Mouse (Mus musculus): Measurements from ENCODE around the gene C2cd5. TPM values are rescaled to one million over a fixed set of nuclear protein-coding genes. Genes with fewer than 3 reads are reported as not detected.
A peak's percentile ranks its signal among the peaks of the same experiment; 100 is the strongest.
"Not testable (repeated sequence)": the region's sequence is repeated elsewhere in the genome, so short reads cannot be mapped to it uniquely, and the experiment has no call there.

Gene C2cd5
- polyA plus RNA-seq, 1 experiment from 2014 or later, result 32.7 TPM

- no peak for ATAC-seq (ENCODE audit: insufficient number of reproducible peaks, insufficient read depth, low FRiP score, low read depth)
- 25% methylated on average over 10 of the region's 10 CpGs for WGBS
- Histone ChIP-seq H3K9ac (replicated peaks; ENCODE audit: low read depth, low read length) (no peak overlapping the region), H3K27me3 (ENCODE audit: control insufficient read depth, insufficient read depth, low read length) (no peaks in the 10 kb centered on the region), H3K36me3 (ENCODE audit: control insufficient read depth, insufficient read depth, low read length) (no peaks in the 10 kb centered on the region), H3K9me3 (ENCODE audit: control insufficient read depth, low read depth, low read length) (no peaks in the 10 kb centered on the region), H3K4me1 (ENCODE audit: control insufficient read depth, insufficient read depth, low read length) (peaks cover 3% of the 10 kb centered on the region; the same call in 1 of the 2 replicates), H3K4me3 (ENCODE audit: low read depth, low read length) (no peak overlapping the region), H3K4me2 (replicated peaks; ENCODE audit: low read depth, low read length) (no peak overlapping the region), H3K27ac (ENCODE audit: low read length) (no peak overlapping the region)
These were observed 111.2 kb downstream of the C2cd5 start for GRCm38 (mm10) chr6:142988753-142989152.

DNA sequence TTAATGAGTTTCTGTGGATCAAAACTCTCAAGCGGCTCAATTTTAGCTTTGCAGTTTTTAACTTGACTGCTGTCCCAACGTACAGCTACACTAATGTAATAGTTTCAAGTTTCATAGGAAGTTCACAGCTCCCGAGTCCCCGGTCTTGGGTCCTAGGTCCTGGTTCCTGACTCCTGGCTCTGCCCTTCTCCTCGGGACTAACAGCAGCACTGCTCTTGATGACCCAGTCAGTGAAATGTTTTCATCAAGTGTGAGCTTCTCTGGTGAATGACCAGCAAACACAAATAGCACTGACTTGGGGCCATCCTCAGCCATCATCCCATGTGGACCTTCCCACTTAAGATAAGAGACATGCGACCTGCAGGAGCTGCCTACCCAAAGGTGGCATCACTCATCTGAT lies 111.7 kb downstream of the C2cd5 start:
- WGBS, result 74% methylated on average over 6 of the region's 6 CpGs
- H3K4me2 ChIP-seq (replicated peaks; ENCODE audit: low read depth, low read length), result no peak overlapping the region
- H3K9ac ChIP-seq (replicated peaks; ENCODE audit: low read depth, low read length), result no peak overlapping the region
- no peak for ATAC-seq (ENCODE audit: insufficient number of reproducible peaks, insufficient read depth, low FRiP score, low read depth)
- H3K27ac ChIP-seq (ENCODE audit: low read length), result no peak overlapping the region
- no peaks in the 10 kb centered on the region for H3K27me3 ChIP-seq (ENCODE audit: control insufficient read depth, insufficient read depth, low read length)
- no peak overlapping the region for H3K4me3 ChIP-seq (ENCODE audit: low read depth, low read length)
- H3K36me3 ChIP-seq (ENCODE audit: control insufficient read depth, insufficient read depth, low read length), result no peaks in the 10 kb centered on the region
- no peaks in the 10 kb centered on the region for H3K9me3 ChIP-seq (ENCODE audit: control insufficient read depth, low read depth, low read length)
- no peaks in the 10 kb centered on the region for H3K4me1 ChIP-seq (ENCODE audit: control insufficient read depth, insufficient read depth, low read length)

DNA sequence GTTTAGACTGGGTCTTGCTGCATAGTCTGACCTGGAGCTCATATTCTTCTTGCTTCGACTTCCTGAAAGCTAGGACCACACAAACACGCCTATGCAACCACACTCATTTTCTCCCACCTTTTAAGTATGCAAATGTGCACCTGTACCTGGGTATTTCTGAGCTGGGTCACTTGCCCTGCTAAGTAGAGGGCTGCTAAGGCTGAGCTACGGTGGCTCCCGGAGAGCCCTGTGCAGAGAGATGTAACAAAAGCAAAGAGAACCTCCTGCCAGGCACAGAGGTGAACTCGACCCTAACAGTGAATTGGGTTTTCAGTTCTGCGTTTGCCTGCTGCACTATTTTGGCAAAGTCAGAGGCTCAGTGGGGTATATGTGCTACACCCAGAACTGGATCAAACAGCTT lies 112.3 kb downstream of the C2cd5 start:
- no peak for ATAC-seq (ENCODE audit: insufficient number of reproducible peaks, insufficient read depth, low FRiP score, low read depth)
- no peaks in the 10 kb centered on the region for H3K27me3 ChIP-seq (ENCODE audit: control insufficient read depth, insufficient read depth, low read length)
- no peak overlapping the region for H3K4me2 ChIP-seq (replicated peaks; ENCODE audit: low read depth, low read length)
- WGBS, result 63% methylated on average over 6 of the region's 6 CpGs
- no peaks in the 10 kb centered on the region for H3K36me3 ChIP-seq (ENCODE audit: control insufficient read depth, insufficient read depth, low read length)
- H3K4me1 ChIP-seq (ENCODE audit: control insufficient read depth, insufficient read depth, low read length), result no peaks in the 10 kb centered on the region
- H3K27ac ChIP-seq (ENCODE audit: low read length), result no peak overlapping the region
- H3K9ac ChIP-seq (replicated peaks; ENCODE audit: low read depth, low read length), result no peak overlapping the region
- no peaks in the 10 kb centered on the region for H3K9me3 ChIP-seq (ENCODE audit: control insufficient read depth, low read depth, low read length)
- no peak overlapping the region for H3K4me3 ChIP-seq (ENCODE audit: low read depth, low read length)

DNA sequence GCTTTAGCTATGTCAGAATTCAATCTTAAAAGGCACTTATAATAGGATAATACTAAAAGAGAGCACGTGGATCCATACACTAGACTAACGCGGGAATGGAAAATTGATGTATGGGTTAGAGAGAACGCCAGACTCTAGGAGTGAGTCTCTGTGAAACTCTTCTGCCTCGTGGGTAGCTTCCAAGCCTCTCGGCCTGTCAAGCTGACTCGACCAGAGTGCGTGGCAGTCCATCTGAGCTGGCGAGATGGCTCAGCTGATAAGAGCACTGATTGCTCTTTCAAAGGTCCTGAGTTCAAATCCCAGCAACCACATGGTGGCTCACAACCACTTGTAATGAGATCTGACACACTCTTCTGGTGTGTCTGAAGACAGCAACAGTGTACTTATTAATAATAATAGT lies 113.2 kb downstream of the C2cd5 start:
- H3K9me3 ChIP-seq (ENCODE audit: control insufficient read depth, low read depth, low read length); H3K4me1 ChIP-seq (ENCODE audit: control insufficient read depth, insufficient read depth, low read length); H3K27me3 ChIP-seq (ENCODE audit: control insufficient read depth, insufficient read depth, low read length); ATAC-seq (ENCODE audit: insufficient number of reproducible peaks, insufficient read depth, low FRiP score, low read depth); H3K9ac ChIP-seq (replicated peaks; ENCODE audit: low read depth, low read length); H3K36me3 ChIP-seq (ENCODE audit: control insufficient read depth, insufficient read depth, low read length); H3K4me2 ChIP-seq (replicated peaks; ENCODE audit: low read depth, low read length); H3K27ac ChIP-seq (ENCODE audit: low read length); H3K4me3 ChIP-seq (ENCODE audit: low read depth, low read length): not testable (repeated sequence)
- 78% methylated on average over 9 of the region's 9 CpGs for WGBS

DNA sequence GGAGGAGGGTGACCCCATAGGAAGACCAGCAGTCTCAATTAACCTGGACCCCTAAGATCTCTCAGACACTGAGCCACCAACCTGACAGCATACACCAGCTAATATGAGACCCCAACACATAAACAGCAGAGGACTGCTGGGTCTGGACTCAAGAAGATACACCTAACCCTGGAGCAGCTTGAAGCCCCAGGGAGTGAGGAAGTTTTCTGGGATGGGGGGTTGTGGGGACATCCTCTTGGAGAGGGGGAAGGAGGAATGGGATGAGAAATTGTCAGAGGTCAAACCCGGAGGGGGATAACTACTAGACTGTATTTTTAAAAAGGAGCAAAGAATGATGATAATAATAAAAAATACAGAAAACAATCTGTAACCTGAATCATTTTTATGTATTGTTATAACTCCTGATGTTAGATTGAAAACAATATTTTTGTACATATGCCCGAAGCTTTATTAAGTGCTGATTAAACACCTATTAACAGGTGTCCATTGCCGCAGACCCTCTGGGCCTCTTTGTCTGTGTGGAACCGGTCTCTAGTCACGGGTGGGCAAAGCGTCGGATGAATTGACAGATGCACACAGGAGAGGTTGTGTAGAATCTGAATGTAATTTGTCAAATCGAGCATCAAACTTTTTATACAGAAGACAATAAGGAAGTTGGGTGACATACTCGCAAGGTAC lies 114.2 kb downstream of the C2cd5 start:
- H3K4me3 ChIP-seq (ENCODE audit: low read depth, low read length); H3K27me3 ChIP-seq (ENCODE audit: control insufficient read depth, insufficient read depth, low read length); H3K4me1 ChIP-seq (ENCODE audit: control insufficient read depth, insufficient read depth, low read length); H3K27ac ChIP-seq (ENCODE audit: low read length); H3K9me3 ChIP-seq (ENCODE audit: control insufficient read depth, low read depth, low read length); H3K4me2 ChIP-seq (replicated peaks; ENCODE audit: low read depth, low read length); H3K9ac ChIP-seq (replicated peaks; ENCODE audit: low read depth, low read length); ATAC-seq (ENCODE audit: insufficient number of reproducible peaks, insufficient read depth, low FRiP score, low read depth); H3K36me3 ChIP-seq (ENCODE audit: control insufficient read depth, insufficient read depth, low read length): not testable (repeated sequence)
- 79% methylated on average over 9 of the region's 9 CpGs for WGBS

GRCm38 (mm10) chr6:142979665-142980660 lies 120.0 kb downstream of the C2cd5 start:
- Histone ChIP-seq H3K4me3 (ENCODE audit: low read depth, low read length) (no peak overlapping the region), H3K27me3 (ENCODE audit: control insufficient read depth, insufficient read depth, low read length) (no peaks in the 10 kb centered on the region), H3K4me1 (ENCODE audit: control insufficient read depth, insufficient read depth, low read length) (peaks cover 7% of the 10 kb centered on the region; the same call in 1 of the 2 replicates), H3K27ac (ENCODE audit: low read length) (peak overlapping the region; percentile 10; the same call in 1 of the 2 replicates), H3K4me2 (replicated peaks; ENCODE audit: low read depth, low read length) (no peak overlapping the region), H3K36me3 (ENCODE audit: control insufficient read depth, insufficient read depth, low read length) (no peaks in the 10 kb centered on the region), H3K9me3 (ENCODE audit: control insufficient read depth, low read depth, low read length) (no peaks in the 10 kb centered on the region), H3K9ac (replicated peaks; ENCODE audit: low read depth, low read length) (no peak overlapping the region)
- 10% methylated on average over 6 of the region's 6 CpGs for WGBS
- ATAC-seq (ENCODE audit: insufficient number of reproducible peaks, insufficient read depth, low FRiP score, low read depth), result peak; percentile 69; the same call in 1 of the 2 replicates

GRCm38 (mm10) chr6:142977221-142977620 lies 122.7 kb downstream of the C2cd5 start:
- no peaks in the 10 kb centered on the region for H3K27me3 ChIP-seq (ENCODE audit: control insufficient read depth, insufficient read depth, low read length)
- no peak for ATAC-seq (ENCODE audit: insufficient number of reproducible peaks, insufficient read depth, low FRiP score, low read depth)
- 31% methylated on average over 1 of the region's 1 CpGs for WGBS

GRCm38 (mm10) chr6:142973289-142973688 lies 126.7 kb downstream of the C2cd5 start:
- ATAC-seq (ENCODE audit: insufficient number of reproducible peaks, insufficient read depth, low FRiP score, low read depth), result no peak

More at GRCm38 (mm10) chr6:142977221-142977620, 122.7 kb downstream of the C2cd5 start:
- H3K4me2 ChIP-seq (replicated peaks; ENCODE audit: low read depth, low read length), result no peak overlapping the region
- H3K9ac ChIP-seq (replicated peaks; ENCODE audit: low read depth, low read length), result no peak overlapping the region
- no peaks in the 10 kb centered on the region for H3K9me3 ChIP-seq (ENCODE audit: control insufficient read depth, low read depth, low read length)
- H3K4me3 ChIP-seq (ENCODE audit: low read depth, low read length), result no peak overlapping the region
- H3K27ac ChIP-seq (ENCODE audit: low read length), result no peak overlapping the region
- H3K4me1 ChIP-seq (ENCODE audit: control insufficient read depth, insufficient read depth, low read length), result peaks cover 7% of the 10 kb centered on the region; the same call in 1 of the 2 replicates
- no peaks in the 10 kb centered on the region for H3K36me3 ChIP-seq (ENCODE audit: control insufficient read depth, insufficient read depth, low read length)

More at GRCm38 (mm10) chr6:142973289-142973688, 126.7 kb downstream of the C2cd5 start:
- H3K4me1 ChIP-seq (ENCODE audit: control insufficient read depth, insufficient read depth, low read length), result no peaks in the 10 kb centered on the region
- H3K27me3 ChIP-seq (ENCODE audit: control insufficient read depth, insufficient read depth, low read length), result no peaks in the 10 kb centered on the region
- no peaks in the 10 kb centered on the region for H3K36me3 ChIP-seq (ENCODE audit: control insufficient read depth, insufficient read depth, low read length)
- H3K9me3 ChIP-seq (ENCODE audit: control insufficient read depth, low read depth, low read length), result no peaks in the 10 kb centered on the region
- 85% methylated on average over 7 of the region's 7 CpGs for WGBS
- no peak overlapping the region for H3K4me2 ChIP-seq (replicated peaks; ENCODE audit: low read depth, low read length)
- H3K4me3 ChIP-seq (ENCODE audit: low read depth, low read length), result no peak overlapping the region
- H3K9ac ChIP-seq (replicated peaks; ENCODE audit: low read depth, low read length), result no peak overlapping the region
- H3K27ac ChIP-seq (ENCODE audit: low read length), result no peak overlapping the region
